Mouse (Mus musculus) heart, adult 2 months (tissue): ENCODE measurements around the gene Slc11a1. TPM values are rescaled to one million over a fixed set of nuclear protein-coding genes. Genes with fewer than 3 reads are reported as not detected.
A peak's percentile ranks its signal among the peaks of the same experiment; 100 is the strongest.

Source experiments
- DNase-seq, 2 experiments: peaks; one replicate each; pipeline ENCODE4 v3.0.0; 2021
- H3K27ac ChIP-seq: fragments of 200-600 bp; 2 replicates; pipeline ENCODE4 v1.8.1; 2022
- H3K27me3 ChIP-seq: fragments of 200-500 bp; 2 replicates; pipeline ENCODE4 v1.6.1; 2012; ENCODE audit warnings: mild to moderate bottlenecking, low read length, inconsistent platforms, mixed read lengths; ENCODE audit not compliant: control insufficient read depth, insufficient read depth
- H3K36me3 ChIP-seq: fragments of 200-500 bp; 2 replicates; pipeline ENCODE4 v1.6.1; 2012; ENCODE audit warnings: low read length, inconsistent platforms; ENCODE audit not compliant: control insufficient read depth, insufficient read depth
- H3K4me1 ChIP-seq: fragments of 200-500 bp; 2 replicates; pipeline ENCODE4 v1.6.1; 2011; ENCODE audit warnings: low read length; ENCODE audit not compliant: control insufficient read depth, insufficient read depth
- H3K4me3 ChIP-seq: fragments of 200-600 bp; 2 replicates; pipeline ENCODE4 v1.8.1; 2022
- H3K79me2 ChIP-seq: fragments of 200-500 bp; replicated peaks from 2 replicates; pipeline ENCODE4 v1.6.1; 2012; ENCODE audit warnings: mild to moderate bottlenecking, inconsistent platforms, low read length, moderate library complexity, mixed read lengths; ENCODE audit not compliant: control insufficient read depth, insufficient read depth
- H3K9ac ChIP-seq: fragments of 200-500 bp; 2 replicates; pipeline ENCODE4 v1.6.1; 2012; ENCODE audit warnings: low read depth, mild to moderate bottlenecking, control low read depth, inconsistent platforms, low read length, mixed read lengths
- CTCF ChIP-seq: fragments of 200-600 bp; IDR thresholded peaks from 2 replicates; pipeline ENCODE4 v1.8.1; 2022; ENCODE audit warnings: antibody characterized with exemption, mild to moderate bottlenecking, moderate library complexity
- EP300 ChIP-seq: fragments of 200-500 bp; IDR thresholded peaks from 2 replicates; pipeline ENCODE4 v1.6.1; 2011; ENCODE audit warnings: low read depth, low read length, control low read depth; ENCODE audit not compliant: insufficient read depth
- POLR2A ChIP-seq: fragments of 200-500 bp; IDR thresholded peaks from 2 replicates; pipeline ENCODE4 v1.6.1; 2011; ENCODE audit warnings: mild to moderate bottlenecking, low read depth, low read length, control low read depth; ENCODE audit not compliant: insufficient read depth
- WGBS: fragments of 180-500 bp; shearing (Covaris S2); methylation state at CpG from one replicate; pipeline ENCODE4 v1.1.7; 2018; 5-methylcytosine and 5-hydroxymethylcytosine counted together
- intact Hi-C: fragments of 180-260 bp; cut with DNase I; formaldehyde crosslinking; loops from one replicate; pipeline ENCODE4 v1.15.1; 2025
- polyA plus RNA-seq: library from polyadenylated mRNA; depleted of rRNA; stranded (reverse); fragments of >200 nt; gene quantifications from 2 replicates; pipeline ENCODE4 v1.2.3, GENCODE M21; 2012
- total RNA-seq, 2 experiments: library from RNA; stranded (reverse); gene quantifications; 2 replicates each; pipeline ENCODE4 v1.2.3; 2021

The Slc11a1 gene
- total and polyA plus RNA-seq, 3 experiments: 5.2 to 13.0 (median 5.8) TPM

- no peak overlapping the region for H3K27ac ChIP-seq
- intact Hi-C loops: loop anchor here (2.0 to 5.0 kb wide), 4 partner anchors 31 to 155 kb away; partner anchors contain the start of gene Ctdsp1
- H3K36me3 ChIP-seq: no peaks in the 10 kb centered on the region
- no peak overlapping the region for H3K9ac ChIP-seq
- DNase-seq: no peak
- no peaks in the 10 kb centered on the region for H3K79me2 ChIP-seq
- H3K4me3 ChIP-seq: no peak overlapping the region
- TF ChIP-seq POLR2A (no peak), CTCF (no peak), EP300 (no peak)
- no peaks in the 10 kb centered on the region for H3K27me3 ChIP-seq
- WGBS: 73% methylated on average over 5 of the region's 5 CpGs
- H3K4me1 ChIP-seq: peaks cover 19% of the 10 kb centered on the region
These were observed 15.0 kb upstream of the Slc11a1 start for GRCm38 (mm10) chr1:74359952-74360517.

GRCm38 (mm10) chr1:74361812-74362211 lies 13.2 kb upstream of the Slc11a1 start, which contains the start of gene Catip:
Gene Catip, plus strand, starts transcription at chr1:74362108.
- H3K79me2 ChIP-seq: no peaks in the 10 kb centered on the region
- H3K9ac ChIP-seq: no peak within 1 kb of the TSS
- no peaks in the 10 kb centered on the region for H3K27me3 ChIP-seq
- H3K4me1 ChIP-seq: peaks cover 19% of the 10 kb centered on the region
- H3K4me3 ChIP-seq: no peak within 1 kb of the TSS
- intact Hi-C loops: loop anchor here (1.0 to 5.0 kb wide), 6 partner anchors 29 to 157 kb away; partner anchors contain the start of gene Ctdsp1
- H3K36me3 ChIP-seq: no peaks in the 10 kb centered on the region
- peak within 1 kb of the TSS; percentile 67; the same call in 1 of the 2 replicates for H3K27ac ChIP-seq
- DNase-seq: peak; percentile 72
- WGBS: 3% methylated on average over 2 of the region's 2 CpGs
- TF ChIP-seq POLR2A: no peak
- peak; percentile 92 for TF ChIP-seq CTCF
- TF ChIP-seq EP300: peak; percentile 66; the same call in 1 of the 2 replicates

GRCm38 (mm10) chr1:74362325-74363229 lies 12.4 kb upstream of the Slc11a1 start:
- no peaks in the 10 kb centered on the region for H3K36me3 ChIP-seq
- no peaks in the 10 kb centered on the region for H3K79me2 ChIP-seq
- WGBS: 62% methylated on average over 17 of the region's 17 CpGs
- peaks cover 19% of the 10 kb centered on the region for H3K4me1 ChIP-seq
- H3K27ac ChIP-seq: peak overlapping the region; percentile 67
- no peak overlapping the region for H3K4me3 ChIP-seq
- intact Hi-C loops: loop anchor here (1.0 to 5.0 kb wide), 4 partner anchors 49 to 135 kb away; no protein-coding TSS in a partner anchor
- TF ChIP-seq CTCF (no peak), EP300 (no peak), POLR2A (no peak)
- H3K27me3 ChIP-seq: no peaks in the 10 kb centered on the region
- H3K9ac ChIP-seq: no peak overlapping the region
- DNase-seq: no peak

- H3K79me2 ChIP-seq: no peaks in the 10 kb centered on the region
- peak in 1 of 2 experiments; percentile 43 for DNase-seq
- peak overlapping the region; percentile 67 for H3K27ac ChIP-seq
- no peak overlapping the region for H3K9ac ChIP-seq
- TF ChIP-seq EP300: no peak
- WGBS: 38% methylated on average over 5 of the region's 5 CpGs
- H3K36me3 ChIP-seq: no peaks in the 10 kb centered on the region
- no peak overlapping the region for H3K4me3 ChIP-seq
- no peaks in the 10 kb centered on the region for H3K27me3 ChIP-seq
- H3K4me1 ChIP-seq: peaks cover 23% of the 10 kb centered on the region
- intact Hi-C loops: loop anchor here (5.0 kb wide), 2 partner anchors 89 to 136 kb away; no protein-coding TSS in a partner anchor
These were observed 11.6 kb upstream of the Slc11a1 start for GRCm38 (mm10) chr1:74363437-74363836.

- TF ChIP-seq CTCF (no peak), POLR2A (no peak), EP300 (no peak; the same call in 1 of the 2 replicates)
- intact Hi-C loops: loop anchor here (5.0 kb wide), 2 partner anchors 88 to 137 kb away; no protein-coding TSS in a partner anchor
- Histone ChIP-seq H3K9ac (0 out of 2 replicates have a peak overlapping the region, but pooled peaks have one; percentile 15), H3K4me1 (peaks cover 26% of the 10 kb centered on the region), H3K79me2 (no peaks in the 10 kb centered on the region), H3K27me3 (no peaks in the 10 kb centered on the region), H3K4me3 (no peak overlapping the region), H3K36me3 (no peaks in the 10 kb centered on the region), H3K27ac (peak overlapping the region; percentile 67)
- 46% methylated on average over 8 of the region's 8 CpGs for WGBS
- DNase-seq: no peak
These were observed 10.7 kb upstream of the Slc11a1 start for GRCm38 (mm10) chr1:74364270-74364669.
